Mouse (Mus musculus): ENCODE data around the gene Schip1.

DNA sequence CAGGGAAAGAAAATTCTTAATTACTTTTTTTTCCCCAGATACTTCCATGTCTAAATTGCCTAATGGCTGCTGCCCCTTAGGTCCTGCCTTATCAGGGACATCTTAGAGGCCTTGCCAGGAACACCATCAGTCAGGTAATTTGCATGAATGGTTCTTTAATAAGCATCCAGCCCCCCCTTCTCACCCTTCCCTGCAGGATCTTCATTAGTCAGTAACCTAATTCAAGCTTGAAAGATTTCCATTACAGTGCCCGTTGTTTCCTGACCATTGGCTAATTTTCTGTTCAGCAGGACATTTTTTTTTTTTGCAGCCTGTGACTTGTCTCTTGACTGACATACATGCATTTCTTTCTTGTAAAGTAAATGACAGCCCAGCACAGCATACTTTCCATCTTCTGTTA lies 48.8 kb upstream of the Schip1 start:
- TF ChIP-seq POLR2A (IDR thresholded peaks at IDR 0.05; ENCODE audit: low read depth, low read length) (no peak), CTCF (conservative IDR thresholded peaks at IDR 0.05; ENCODE audit: insufficient read depth, insufficient read length, low read depth, low read length) (no peak)

Measured in kidney, adult 2 months (tissue).